Mouse (Mus musculus) neural tube, embryonic 11.5 days (tissue): ENCODE results near the gene Rbm11. TPM values are rescaled to one million over a fixed set of nuclear protein-coding genes. Genes with fewer than 3 reads are reported as not detected.
A peak's percentile ranks its signal among the peaks of the same experiment; 100 is the strongest.

Experiments used
- ATAC-seq: fragments of 200-750 bp; cut with Nextera tagmentation; 2 replicates; pipeline ENCODE4 v1.8.0; 2017; ENCODE audit warnings: moderate number of reproducible peaks, mild to moderate bottlenecking, moderate TSS enrichment, moderate library complexity; ENCODE audit not compliant: insufficient read depth, low FRiP score, low TSS enrichment
- DNase-seq: peaks from one replicate; pipeline ENCODE4 v3.0.0-alpha.2; 2015; ENCODE audit warnings: low spot score
- H3K27ac ChIP-seq: fragments of 300-500 bp; sonication (generic); 2 replicates; pipeline ENCODE4 v1.5.1; 2014; ENCODE audit warnings: low read depth, mild to moderate bottlenecking, low read length
- H3K27me3 ChIP-seq: fragments of 300-500 bp; sonication (generic); 2 replicates; pipeline ENCODE4 v1.6.1; 2014; ENCODE audit warnings: mild to moderate bottlenecking, low read length, mixed read lengths; ENCODE audit not compliant: control insufficient read depth, insufficient read depth
- H3K36me3 ChIP-seq: fragments of 300-500 bp; sonication (generic); 2 replicates; pipeline ENCODE4 v1.6.1; 2014; ENCODE audit warnings: mild to moderate bottlenecking, low read length, moderate library complexity, mixed read lengths; ENCODE audit not compliant: control insufficient read depth, insufficient read depth
- H3K4me1 ChIP-seq: fragments of 300-500 bp; sonication (generic); 2 replicates; pipeline ENCODE4 v1.6.1; 2014; ENCODE audit warnings: low read length, mixed read lengths; ENCODE audit not compliant: control insufficient read depth, insufficient read depth
- H3K4me2 ChIP-seq: fragments of 300-500 bp; sonication (generic); 2 replicates; pipeline ENCODE4 v1.6.1; 2014; ENCODE audit warnings: low read depth, mild to moderate bottlenecking, moderate library complexity
- H3K4me3 ChIP-seq: fragments of 300-500 bp; sonication (generic); 2 replicates; pipeline ENCODE4 v1.5.1; 2014; ENCODE audit warnings: low read depth, low read length
- H3K9ac ChIP-seq: fragments of 300-500 bp; sonication (generic); 2 replicates; pipeline ENCODE4 v1.6.1; 2014; ENCODE audit warnings: mild to moderate bottlenecking, low read length
- H3K9me3 ChIP-seq: fragments of 300-500 bp; sonication (generic); 2 replicates; pipeline ENCODE4 v1.6.1; 2016; ENCODE audit warnings: low read length; ENCODE audit not compliant: control insufficient read depth
- WGBS: fragments of 180-500 bp; shearing (Covaris S2); extraction: QIAGEN DNeasy Blood & Tissue Kit; methylation state at CpG from one replicate; pipeline ENCODE4 v1.1.7; 2014; 5-methylcytosine and 5-hydroxymethylcytosine counted together
- polyA plus RNA-seq: library from polyadenylated mRNA; unstranded; fragments of >200 nt; fragmentation: Nextera tagmentation; extraction: Ambion mirVana; gene quantifications from 2 replicates; pipeline ENCODE4 v1.2.1, GENCODE M21; 2014

Gene Rbm11
- polyA plus RNA-seq, 1 experiment from 2014 or later = 0.80 TPM

GRCm38 (mm10) chr16:75612561-75612960, 19.9 kb downstream of the Rbm11 start:
- H3K9me3 ChIP-seq = no peaks in the 10 kb centered on the region
- H3K4me2 ChIP-seq = no peak overlapping the region
- H3K27ac ChIP-seq = no peak overlapping the region
- ATAC-seq (no peak), DNase-seq (no peak)
- no peak overlapping the region for H3K9ac ChIP-seq
- H3K4me3 ChIP-seq = no peak overlapping the region
- no peaks in the 10 kb centered on the region for H3K4me1 ChIP-seq
- no peaks in the 10 kb centered on the region for H3K36me3 ChIP-seq
- no peaks in the 10 kb centered on the region for H3K27me3 ChIP-seq

DNA sequence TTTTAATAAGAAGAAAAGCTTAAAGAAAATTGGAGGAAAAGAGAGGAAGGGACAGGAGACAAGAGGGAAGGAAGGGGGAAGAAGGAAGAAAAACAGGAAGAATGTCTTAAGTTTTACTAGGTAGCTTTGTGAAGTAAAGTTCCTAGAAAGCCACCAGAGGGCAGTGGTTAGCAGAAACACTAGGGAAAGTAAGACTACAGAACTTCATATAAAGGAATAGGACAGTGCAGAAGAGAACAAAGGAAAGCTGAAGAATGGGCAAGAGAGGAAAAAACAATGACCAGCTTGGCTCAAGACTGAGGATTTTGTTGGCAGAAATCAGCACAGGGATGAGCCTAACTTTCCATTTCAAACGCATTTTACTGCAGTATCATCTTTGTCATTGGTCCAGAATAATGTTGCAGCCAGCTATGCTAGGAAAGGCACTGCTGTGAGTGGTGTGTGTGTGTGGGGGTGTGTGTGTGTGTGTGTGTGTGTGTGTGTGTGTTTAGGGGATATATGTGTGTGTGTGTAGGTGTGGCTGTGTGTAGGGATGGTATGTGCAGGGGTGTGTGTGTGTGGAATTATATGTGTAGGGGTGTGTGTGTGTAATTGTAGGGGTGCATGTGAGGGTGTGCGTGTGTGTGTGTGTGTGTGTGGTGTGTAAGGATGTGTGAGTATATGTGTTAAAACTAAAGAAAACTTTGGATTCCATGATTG, 25.2 kb downstream of the Rbm11 start:
- DNase-seq (peak; percentile 19), ATAC-seq (peak; percentile 61; the same call in 1 of the 2 replicates)
- no peak overlapping the region for H3K27ac ChIP-seq
- no peak overlapping the region for H3K4me2 ChIP-seq
- H3K4me1 ChIP-seq = no peaks in the 10 kb centered on the region
- no peaks in the 10 kb centered on the region for H3K27me3 ChIP-seq
- H3K9ac ChIP-seq = no peak overlapping the region
- 81% methylated on average over 2 of the region's 2 CpGs for WGBS
- no peak overlapping the region for H3K4me3 ChIP-seq
- no peaks in the 10 kb centered on the region for H3K36me3 ChIP-seq
- no peaks in the 10 kb centered on the region for H3K9me3 ChIP-seq

- Histone ChIP-seq H3K9me3 (no peaks in the 10 kb centered on the region), H3K4me3 (no peak overlapping the region), H3K27ac (no peak overlapping the region), H3K4me2 (no peak overlapping the region), H3K4me1 (no peaks in the 10 kb centered on the region), H3K27me3 (no peaks in the 10 kb centered on the region), H3K36me3 (no peaks in the 10 kb centered on the region), H3K9ac (no peak overlapping the region)
- DNase-seq = no peak
- WGBS = 88% methylated on average over 2 of the region's 2 CpGs
- no peak for ATAC-seq
These were observed 35.2 kb downstream of the Rbm11 start for GRCm38 (mm10) chr16:75627862-75628261.

Other genes starting within 250 kb of the Rbm11 start
- gene Lipi, start 6.8 kb upstream of the Rbm11 start, polyA plus RNA-seq = not detected in 2 replicates
- gene Hspa13, start 174.3 kb downstream of the Rbm11 start, polyA plus RNA-seq = 40.4 and 41.1 TPM in 2 replicates